Mouse (Mus musculus) heart, adult 2 months (tissue): ENCODE results near the gene Cyp1a2. TPM values are rescaled to one million over a fixed set of nuclear protein-coding genes. Genes with fewer than 3 reads are reported as not detected.
"Not testable (repeated sequence)": the region's sequence is repeated elsewhere in the genome, so short reads cannot be mapped to it uniquely, and the experiment has no call there.

Source experiments
- DNase-seq, 2 experiments: peaks; one replicate each; pipeline ENCODE4 v3.0.0; 2021
- H3K27ac ChIP-seq: fragments of 200-600 bp; 2 replicates; pipeline ENCODE4 v1.8.1; 2022
- H3K27me3 ChIP-seq: fragments of 200-500 bp; 2 replicates; pipeline ENCODE4 v1.6.1; 2012; ENCODE audit warnings: mild to moderate bottlenecking, low read length, inconsistent platforms, mixed read lengths; ENCODE audit not compliant: control insufficient read depth, insufficient read depth
- H3K36me3 ChIP-seq: fragments of 200-500 bp; 2 replicates; pipeline ENCODE4 v1.6.1; 2012; ENCODE audit warnings: low read length, inconsistent platforms; ENCODE audit not compliant: control insufficient read depth, insufficient read depth
- H3K4me1 ChIP-seq: fragments of 200-500 bp; 2 replicates; pipeline ENCODE4 v1.6.1; 2011; ENCODE audit warnings: low read length; ENCODE audit not compliant: control insufficient read depth, insufficient read depth
- H3K4me3 ChIP-seq: fragments of 200-600 bp; 2 replicates; pipeline ENCODE4 v1.8.1; 2022
- H3K79me2 ChIP-seq: fragments of 200-500 bp; replicated peaks from 2 replicates; pipeline ENCODE4 v1.6.1; 2012; ENCODE audit warnings: mild to moderate bottlenecking, inconsistent platforms, low read length, moderate library complexity, mixed read lengths; ENCODE audit not compliant: control insufficient read depth, insufficient read depth
- H3K9ac ChIP-seq: fragments of 200-500 bp; 2 replicates; pipeline ENCODE4 v1.6.1; 2012; ENCODE audit warnings: low read depth, mild to moderate bottlenecking, control low read depth, inconsistent platforms, low read length, mixed read lengths
- CTCF ChIP-seq: fragments of 200-600 bp; IDR thresholded peaks from 2 replicates; pipeline ENCODE4 v1.8.1; 2022; ENCODE audit warnings: antibody characterized with exemption, mild to moderate bottlenecking, moderate library complexity
- EP300 ChIP-seq: fragments of 200-500 bp; IDR thresholded peaks from 2 replicates; pipeline ENCODE4 v1.6.1; 2011; ENCODE audit warnings: low read depth, low read length, control low read depth; ENCODE audit not compliant: insufficient read depth
- POLR2A ChIP-seq: fragments of 200-500 bp; IDR thresholded peaks from 2 replicates; pipeline ENCODE4 v1.6.1; 2011; ENCODE audit warnings: mild to moderate bottlenecking, low read depth, low read length, control low read depth; ENCODE audit not compliant: insufficient read depth
- WGBS: fragments of 180-500 bp; shearing (Covaris S2); methylation state at CpG from one replicate; pipeline ENCODE4 v1.1.7; 2018; 5-methylcytosine and 5-hydroxymethylcytosine counted together
- intact Hi-C: fragments of 180-260 bp; cut with DNase I; formaldehyde crosslinking; loops from one replicate; pipeline ENCODE4 v1.15.1; 2025
- polyA plus RNA-seq: library from polyadenylated mRNA; depleted of rRNA; stranded (reverse); fragments of >200 nt; gene quantifications from 2 replicates; pipeline ENCODE4 v1.2.3, GENCODE M21; 2012
- total RNA-seq, 2 experiments: library from RNA; stranded (reverse); gene quantifications; 2 replicates each; pipeline ENCODE4 v1.2.3; 2021

Gene Cyp1a2
- total and polyA plus RNA-seq, 3 experiments, result not detected

DNA sequence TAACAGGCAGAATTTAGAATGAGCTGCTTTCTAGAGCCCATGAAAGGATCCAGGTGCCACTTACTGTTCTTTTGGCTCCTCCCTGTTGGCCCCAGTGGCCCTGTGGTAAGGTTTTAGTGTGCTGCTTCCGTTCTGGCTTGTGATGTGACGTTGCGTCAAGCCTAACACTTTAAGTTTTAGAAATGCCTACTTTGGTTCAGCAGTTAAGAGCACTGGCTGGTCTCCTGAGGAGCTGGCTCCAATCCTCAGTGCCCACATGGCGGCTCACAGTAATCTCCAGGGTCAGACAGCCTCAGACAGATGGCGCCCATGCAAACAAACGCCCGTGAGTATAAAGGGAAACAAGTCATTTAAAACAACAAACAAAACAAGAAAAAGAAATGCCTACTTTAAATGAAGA, 34.9 kb upstream of the Cyp1a2 start:
- intact Hi-C loops, result no loop called here
- Histone ChIP-seq H3K4me1 (peaks cover 6% of the 10 kb centered on the region), H3K79me2 (no peaks in the 10 kb centered on the region), H3K27me3 (no peaks in the 10 kb centered on the region), H3K36me3 (peaks cover 23% of the 10 kb centered on the region), H3K9ac (no peak overlapping the region), H3K4me3 (no peak overlapping the region), H3K27ac (no peak overlapping the region)
- TF ChIP-seq CTCF (no peak), EP300 (no peak), POLR2A (no peak)
- no peak for DNase-seq
- 95% methylated on average over 7 of the region's 7 CpGs for WGBS

DNA sequence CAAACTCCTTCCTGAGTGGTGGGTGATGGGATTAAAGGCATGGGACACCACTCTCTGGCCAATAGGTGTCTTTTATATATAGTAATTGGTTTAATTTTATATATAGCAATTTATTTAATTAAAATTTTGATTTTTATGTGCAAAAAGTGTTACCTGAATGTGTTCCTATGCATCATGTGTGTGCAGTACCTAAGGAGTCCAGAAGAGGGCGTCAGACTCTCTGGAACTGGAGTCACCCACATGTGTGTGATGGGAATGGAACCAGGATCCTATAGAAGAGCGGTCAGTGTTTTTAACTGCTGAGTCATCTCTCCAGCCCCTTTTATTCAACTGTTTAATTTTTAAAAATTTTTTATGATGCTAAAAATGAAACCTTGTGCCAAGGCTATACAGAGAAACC, 28.7 kb upstream of the Cyp1a2 start:
- intact Hi-C loops, result no loop called here
- WGBS, result 71% methylated on average over 2 of the region's 2 CpGs
- Histone ChIP-seq H3K79me2 (peaks cover 4% of the 10 kb centered on the region; the same call in 1 of the 2 replicates), H3K36me3 (peaks cover 5% of the 10 kb centered on the region), H3K4me3 (no peak overlapping the region), H3K27ac (no peak overlapping the region), H3K9ac (no peak overlapping the region), H3K4me1 (peaks cover 1% of the 10 kb centered on the region; the same call in 1 of the 2 replicates), H3K27me3 (no peaks in the 10 kb centered on the region)
- DNase-seq, result no peak
- TF ChIP-seq POLR2A (no peak), CTCF (peak; percentile 64), EP300 (no peak)

- WGBS, result 92% methylated on average over 5 of the region's 5 CpGs
- H3K27me3 ChIP-seq, H3K27ac ChIP-seq, DNase-seq, intact Hi-C loops, H3K4me3 ChIP-seq, H3K36me3 ChIP-seq, H3K4me1 ChIP-seq, H3K79me2 ChIP-seq, H3K9ac ChIP-seq: not testable (repeated sequence)
Measured at GRCm38 (mm10) chr9:57710214-57710613, 26.7 kb upstream of the Cyp1a2 start.

GRCm38 (mm10) chr9:57708720-57709274, 25.3 kb upstream of the Cyp1a2 start:
- peaks cover 1% of the 10 kb centered on the region; the same call in 1 of the 2 replicates for H3K4me1 ChIP-seq
- peaks cover 4% of the 10 kb centered on the region; the same call in 1 of the 2 replicates for H3K79me2 ChIP-seq
- WGBS, result under 1% methylated on average over 39 of the region's 39 CpGs
- H3K27ac ChIP-seq, result peak overlapping the region; percentile 90
- DNase-seq, result peak in 1 of 2 experiments; percentile 58
- intact Hi-C loops, result loop anchor here (5.0 kb wide), 2 partner anchors 34 to 41 kb away; no protein-coding TSS in a partner anchor
- no peaks in the 10 kb centered on the region for H3K27me3 ChIP-seq
- no peaks in the 10 kb centered on the region; the same call in 1 of the 2 replicates for H3K36me3 ChIP-seq
- H3K9ac ChIP-seq, result peak overlapping the region; percentile 95
- H3K4me3 ChIP-seq, result peak overlapping the region; percentile 85
- no peak for TF ChIP-seq POLR2A
- no peak for TF ChIP-seq CTCF
- no peak for TF ChIP-seq EP300

- WGBS, result 0% methylated on average over 23 of the region's 23 CpGs
- Histone ChIP-seq H3K9ac (peak within 1 kb of the TSS; percentile 95), H3K27ac (peak within 1 kb of the TSS; percentile 90), H3K79me2 (peaks cover 3% of the 10 kb centered on the region; the same call in 1 of the 2 replicates), H3K4me1 (peaks cover 1% of the 10 kb centered on the region; the same call in 1 of the 2 replicates), H3K4me3 (peak within 1 kb of the TSS; percentile 85), H3K27me3 (no peaks in the 10 kb centered on the region), H3K36me3 (no peaks in the 10 kb centered on the region; the same call in 1 of the 2 replicates)
- TF ChIP-seq POLR2A (peak; percentile 73), CTCF (no peak)
- DNase-seq, result peak; percentile 89 to 92
- intact Hi-C loops, result loop anchor here (5.0 kb wide), 2 partner anchors 34 to 41 kb away; no protein-coding TSS in a partner anchor
Measured at GRCm38 (mm10) chr9:57708068-57708719, 24.7 kb upstream of the Cyp1a2 start, which contains the start of gene Edc3. TSS of gene Edc3 (plus strand) at chr9:57708540.

DNA sequence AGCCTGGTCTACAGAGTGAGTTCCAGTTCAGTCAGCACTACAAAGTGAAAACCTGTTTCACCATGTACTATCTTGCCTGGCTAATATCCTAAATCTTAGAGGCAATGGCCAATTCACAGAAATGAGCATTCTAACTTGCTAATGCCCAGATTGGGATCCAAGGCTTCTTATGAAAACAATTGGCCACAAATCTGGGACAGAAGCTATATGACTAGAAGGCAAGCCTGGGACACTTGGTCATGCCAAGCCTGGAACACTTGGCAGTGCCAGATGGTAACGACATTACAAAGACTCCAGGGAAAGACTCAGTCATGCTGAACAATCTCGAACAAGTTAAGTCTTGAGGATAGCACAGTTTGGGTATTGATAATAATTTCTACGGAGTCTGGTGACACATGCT, 23.0 kb upstream of the Cyp1a2 start:
- Histone ChIP-seq H3K4me3 (no peak overlapping the region), H3K36me3 (no peaks in the 10 kb centered on the region; the same call in 1 of the 2 replicates), H3K9ac (no peak overlapping the region), H3K27ac (no peak overlapping the region), H3K27me3 (no peaks in the 10 kb centered on the region), H3K79me2 (peaks cover 3% of the 10 kb centered on the region; the same call in 1 of the 2 replicates), H3K4me1 (peaks cover 1% of the 10 kb centered on the region; the same call in 1 of the 2 replicates)
- DNase-seq, result no peak
- intact Hi-C loops, result loop anchor here (5.0 kb wide), 2 partner anchors 36 to 39 kb away; no protein-coding TSS in a partner anchor
- WGBS, result 88% methylated on average over 3 of the region's 3 CpGs
- no peak for TF ChIP-seq EP300
- TF ChIP-seq POLR2A, result no peak
